Mouse (Mus musculus): ENCODE data around the gene Fgfr2. TPM values are rescaled to one million over a fixed set of nuclear protein-coding genes. Genes with fewer than 3 reads are reported as not detected.
A peak's percentile ranks its signal among the peaks of the same experiment; 100 is the strongest.

Fgfr2 gene
- polyA plus RNA-seq, 1 experiment from 2014 or later = 93.6 TPM

- Histone ChIP-seq H3K4me1 (replicated peaks; ENCODE audit: control insufficient read depth, insufficient read depth, low read length) (peaks cover 17% of the 10 kb centered on the region), H3K9ac (ENCODE audit: low read length) (no peak overlapping the region), H3K4me3 (ENCODE audit: low read depth, low read length) (no peak overlapping the region), H3K27me3 (ENCODE audit: control insufficient read depth, insufficient read depth, low read length) (peaks cover 96% of the 10 kb centered on the region), H3K9me3 (ENCODE audit: control insufficient read depth, low read length) (no peaks in the 10 kb centered on the region), H3K4me2 (ENCODE audit: low read depth, low read length, severe bottlenecking) (no peak overlapping the region), H3K36me3 (ENCODE audit: control insufficient read depth, insufficient read depth, low read length) (no peaks in the 10 kb centered on the region), H3K27ac (ENCODE audit: low read depth, low read length) (no peak overlapping the region)
- WGBS = under 1% methylated on average over 42 of the region's 42 CpGs
- no peak for ATAC-seq (replicated peaks; ENCODE audit: low FRiP score)
- peak; percentile 63 for DNase-seq (ENCODE audit: low spot score)
These were observed 1571.0 kb downstream of the Fgfr2 start for GRCm38 (mm10) chr7:131551931-131552741.

- ATAC-seq (replicated peaks; ENCODE audit: low FRiP score) (no peak), DNase-seq (ENCODE audit: low spot score) (no peak)
- H3K9me3 ChIP-seq (ENCODE audit: control insufficient read depth, low read length) = no peaks in the 10 kb centered on the region
- no peak overlapping the region for H3K9ac ChIP-seq (ENCODE audit: low read length)
- no peak overlapping the region for H3K4me3 ChIP-seq (ENCODE audit: low read depth, low read length)
- peaks cover 96% of the 10 kb centered on the region for H3K27me3 ChIP-seq (ENCODE audit: control insufficient read depth, insufficient read depth, low read length)
- H3K4me2 ChIP-seq (ENCODE audit: low read depth, low read length, severe bottlenecking) = no peak overlapping the region
- no peak overlapping the region for H3K27ac ChIP-seq (ENCODE audit: low read depth, low read length)
- H3K36me3 ChIP-seq (ENCODE audit: control insufficient read depth, insufficient read depth, low read length) = no peaks in the 10 kb centered on the region
- peaks cover 17% of the 10 kb centered on the region for H3K4me1 ChIP-seq (replicated peaks; ENCODE audit: control insufficient read depth, insufficient read depth, low read length)
- WGBS = 1% methylated on average over 4 of the region's 4 CpGs
These were observed 1571.7 kb downstream of the Fgfr2 start for GRCm38 (mm10) chr7:131551471-131551870.

GRCm38 (mm10) chr7:131548473-131548872 is 1574.7 kb downstream of the Fgfr2 start, which contains the start of gene Hmx2:
Gene Hmx2, plus strand, starts transcription at chr7:131548773.
- H3K4me3 ChIP-seq (ENCODE audit: low read depth, low read length) = no peak within 1 kb of the TSS
- peaks cover 17% of the 10 kb centered on the region; the same call in 1 of the 2 replicates for H3K4me1 ChIP-seq (replicated peaks; ENCODE audit: control insufficient read depth, insufficient read depth, low read length)
- WGBS = 1% methylated on average over 3 of the region's 3 CpGs
- H3K27ac ChIP-seq (ENCODE audit: low read depth, low read length) = no peak within 1 kb of the TSS
- H3K4me2 ChIP-seq (ENCODE audit: low read depth, low read length, severe bottlenecking) = no peak within 1 kb of the TSS
- no peak for DNase-seq (ENCODE audit: low spot score)
- peaks cover 94% of the 10 kb centered on the region for H3K27me3 ChIP-seq (ENCODE audit: control insufficient read depth, insufficient read depth, low read length)
- H3K9me3 ChIP-seq (ENCODE audit: control insufficient read depth, low read length) = no peaks in the 10 kb centered on the region
- ATAC-seq (replicated peaks; ENCODE audit: low FRiP score) = no peak
- no peak within 1 kb of the TSS for H3K9ac ChIP-seq (ENCODE audit: low read length)
- no peaks in the 10 kb centered on the region for H3K36me3 ChIP-seq (ENCODE audit: control insufficient read depth, insufficient read depth, low read length)

- Histone ChIP-seq H3K36me3 (ENCODE audit: control insufficient read depth, insufficient read depth, low read length) (no peaks in the 10 kb centered on the region), H3K4me2 (ENCODE audit: low read depth, low read length, severe bottlenecking) (no peak overlapping the region), H3K4me3 (ENCODE audit: low read depth, low read length) (no peak overlapping the region), H3K9ac (ENCODE audit: low read length) (no peak overlapping the region), H3K9me3 (ENCODE audit: control insufficient read depth, low read length) (no peaks in the 10 kb centered on the region), H3K4me1 (replicated peaks; ENCODE audit: control insufficient read depth, insufficient read depth, low read length) (peaks cover 21% of the 10 kb centered on the region; the same call in 1 of the 2 replicates), H3K27me3 (ENCODE audit: control insufficient read depth, insufficient read depth, low read length) (peaks cover 94% of the 10 kb centered on the region), H3K27ac (ENCODE audit: low read depth, low read length) (no peak overlapping the region)
- DNase-seq (ENCODE audit: low spot score) (no peak), ATAC-seq (replicated peaks; ENCODE audit: low FRiP score) (no peak)
- 3% methylated on average over 5 of the region's 5 CpGs for WGBS
These were observed 1575.7 kb downstream of the Fgfr2 start for GRCm38 (mm10) chr7:131547481-131547880.

- Histone ChIP-seq H3K9ac (ENCODE audit: low read length) (no peak overlapping the region), H3K4me1 (replicated peaks; ENCODE audit: control insufficient read depth, insufficient read depth, low read length) (peaks cover 22% of the 10 kb centered on the region), H3K36me3 (ENCODE audit: control insufficient read depth, insufficient read depth, low read length) (no peaks in the 10 kb centered on the region), H3K9me3 (ENCODE audit: control insufficient read depth, low read length) (no peaks in the 10 kb centered on the region), H3K4me2 (ENCODE audit: low read depth, low read length, severe bottlenecking) (no peak overlapping the region), H3K27ac (ENCODE audit: low read depth, low read length) (no peak overlapping the region), H3K4me3 (ENCODE audit: low read depth, low read length) (no peak overlapping the region), H3K27me3 (ENCODE audit: control insufficient read depth, insufficient read depth, low read length) (peaks cover 94% of the 10 kb centered on the region)
- ATAC-seq (replicated peaks; ENCODE audit: low FRiP score) = no peak
- WGBS = 9% methylated on average over 2 of the region's 2 CpGs
- DNase-seq (ENCODE audit: low spot score) = no peak
These were observed 1576.7 kb downstream of the Fgfr2 start for GRCm38 (mm10) chr7:131546423-131546822.

GRCm38 (mm10) chr7:131545701-131546385 is 1577.3 kb downstream of the Fgfr2 start:
- Histone ChIP-seq H3K9me3 (ENCODE audit: control insufficient read depth, low read length) (no peaks in the 10 kb centered on the region), H3K27ac (ENCODE audit: low read depth, low read length) (no peak overlapping the region), H3K4me3 (ENCODE audit: low read depth, low read length) (no peak overlapping the region), H3K4me2 (ENCODE audit: low read depth, low read length, severe bottlenecking) (no peak overlapping the region), H3K4me1 (replicated peaks; ENCODE audit: control insufficient read depth, insufficient read depth, low read length) (peaks cover 22% of the 10 kb centered on the region), H3K9ac (ENCODE audit: low read length) (no peak overlapping the region), H3K36me3 (ENCODE audit: control insufficient read depth, insufficient read depth, low read length) (no peaks in the 10 kb centered on the region), H3K27me3 (ENCODE audit: control insufficient read depth, insufficient read depth, low read length) (peaks cover 94% of the 10 kb centered on the region)
- whole genome bisulfite sequencing = 1% methylated on average over 13 of the region's 13 CpGs
- ATAC-seq (replicated peaks; ENCODE audit: low FRiP score) (no peak), DNase-seq (ENCODE audit: low spot score) (no peak)

GRCm38 (mm10) chr7:131544871-131545270 is 1578.3 kb downstream of the Fgfr2 start:
- Histone ChIP-seq H3K4me3 (ENCODE audit: low read depth, low read length) (no peak overlapping the region), H3K36me3 (ENCODE audit: control insufficient read depth, insufficient read depth, low read length) (no peaks in the 10 kb centered on the region), H3K4me1 (replicated peaks; ENCODE audit: control insufficient read depth, insufficient read depth, low read length) (peaks cover 22% of the 10 kb centered on the region), H3K27me3 (ENCODE audit: control insufficient read depth, insufficient read depth, low read length) (peaks cover 94% of the 10 kb centered on the region), H3K4me2 (ENCODE audit: low read depth, low read length, severe bottlenecking) (no peak overlapping the region), H3K9ac (ENCODE audit: low read length) (no peak overlapping the region), H3K9me3 (ENCODE audit: control insufficient read depth, low read length) (no peaks in the 10 kb centered on the region), H3K27ac (ENCODE audit: low read depth, low read length) (no peak overlapping the region)
- DNase-seq (ENCODE audit: low spot score) = no peak
- no peak for ATAC-seq (replicated peaks; ENCODE audit: low FRiP score)
- 3% methylated on average over 5 of the region's 5 CpGs for whole genome bisulfite sequencing

- DNase-seq (ENCODE audit: low spot score) (peak; percentile 71), ATAC-seq (replicated peaks; ENCODE audit: low FRiP score) (no peak)
- Histone ChIP-seq H3K4me2 (ENCODE audit: low read depth, low read length, severe bottlenecking) (peak overlapping the region; percentile 32; the same call in 1 of the 2 replicates), H3K4me1 (replicated peaks; ENCODE audit: control insufficient read depth, insufficient read depth, low read length) (peaks cover 22% of the 10 kb centered on the region), H3K27ac (ENCODE audit: low read depth, low read length) (no peak overlapping the region), H3K4me3 (ENCODE audit: low read depth, low read length) (peak overlapping the region; percentile 34), H3K36me3 (ENCODE audit: control insufficient read depth, insufficient read depth, low read length) (no peaks in the 10 kb centered on the region), H3K9me3 (ENCODE audit: control insufficient read depth, low read length) (no peaks in the 10 kb centered on the region), H3K27me3 (ENCODE audit: control insufficient read depth, insufficient read depth, low read length) (peaks cover 96% of the 10 kb centered on the region), H3K9ac (ENCODE audit: low read length) (no peak overlapping the region)
- WGBS = under 1% methylated on average over 75 of the region's 75 CpGs
These were observed 1579.3 kb downstream of the Fgfr2 start for GRCm38 (mm10) chr7:131543623-131544481.
